Mouse (Mus musculus) adrenal gland (tissue): Measurements from ENCODE around the gene Hist1h3a.
"Not testable (repeated sequence)": the region's sequence is repeated elsewhere in the genome, so short reads cannot be mapped to it uniquely, and the experiment has no call there.

Experiments used
- intact Hi-C: fragments of 180-260 bp; cut with DNase I; formaldehyde crosslinking; loops from one replicate; pipeline ENCODE4 v1.15.1; 2025

Gene Hist1h3a

GRCm38 (mm10) chr13:23759916-23760239 is 2.3 kb downstream of the Hist1h3a start:
- intact Hi-C loops: loop anchor here (5.0 kb wide), 1 partner anchor 178 kb away; the partner anchor contains the start of gene Hist1h4d

- intact Hi-C loops: no loop called here
Measured at GRCm38 (mm10) chr13:23759251-23759771, 2.9 kb downstream of the Hist1h3a start.

GRCm38 (mm10) chr13:23757921-23758320 is 4.3 kb downstream of the Hist1h3a start:
- intact Hi-C loops: no loop called here

GRCm38 (mm10) chr13:23757211-23757773 is 4.9 kb downstream of the Hist1h3a start:
- intact Hi-C loops: no loop called here

- intact Hi-C loops: no loop called here
Measured at GRCm38 (mm10) chr13:23756790-23757189, 5.4 kb downstream of the Hist1h3a start, which contains the start of gene Hist1h4b. Hist1h4b (plus strand) TSS chr13:23757013.

DNA sequence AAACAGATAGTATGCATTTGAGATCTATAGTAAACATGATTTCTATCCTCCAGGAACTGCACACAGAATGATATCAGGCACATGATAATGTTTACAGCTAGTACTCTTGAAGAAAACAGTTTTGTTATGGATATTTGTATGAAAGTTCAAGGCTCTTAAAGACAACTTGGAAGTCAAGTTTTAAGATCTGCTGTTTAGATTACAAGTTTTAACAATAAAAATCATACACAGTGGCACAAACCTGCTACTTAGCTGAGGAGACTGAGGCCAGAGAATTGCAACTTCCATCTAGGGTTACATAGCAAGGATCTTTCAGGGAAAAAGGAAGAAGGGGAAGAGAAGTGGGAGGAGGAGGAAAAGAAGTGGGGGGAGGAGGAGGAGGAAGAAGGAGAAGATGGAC is 7.2 kb downstream of the Hist1h3a start:
- intact Hi-C loops: no loop called here

GRCm38 (mm10) chr13:23753314-23754078 is 8.7 kb downstream of the Hist1h3a start:
- intact Hi-C loops: no loop called here

- intact Hi-C loops: no loop called here
Measured at GRCm38 (mm10) chr13:23752742-23753172, 9.4 kb downstream of the Hist1h3a start.

DNA sequence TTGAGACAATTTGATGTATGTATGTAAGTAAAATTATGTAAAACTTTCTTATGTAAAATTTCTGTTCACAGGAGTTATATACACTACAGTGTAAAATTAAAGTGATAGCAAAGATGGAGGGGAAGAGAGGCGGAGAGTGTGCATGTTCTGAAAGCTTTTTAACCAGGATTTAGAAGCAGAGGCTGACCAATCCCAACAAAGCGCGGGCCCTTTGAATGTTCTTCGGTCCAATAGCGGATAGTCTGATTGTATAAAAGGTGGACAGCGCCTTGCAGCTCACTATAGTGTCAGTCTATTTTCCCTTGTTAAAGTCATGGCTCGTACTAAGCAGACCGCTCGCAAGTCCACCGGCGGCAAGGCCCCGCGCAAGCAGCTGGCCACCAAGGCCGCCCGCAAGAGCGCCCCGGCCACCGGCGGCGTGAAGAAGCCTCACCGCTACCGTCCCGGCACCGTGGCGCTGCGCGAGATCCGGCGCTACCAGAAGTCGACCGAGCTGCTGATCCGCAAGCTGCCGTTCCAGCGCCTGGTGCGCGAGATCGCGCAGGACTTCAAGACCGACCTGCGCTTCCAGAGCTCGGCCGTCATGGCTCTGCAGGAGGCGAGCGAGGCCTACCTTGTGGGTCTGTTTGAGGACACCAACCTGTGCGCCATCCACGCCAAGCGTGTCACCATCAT is 10.0 kb downstream of the Hist1h3a start, which contains the start of gene Hist1h3b:
Gene Hist1h3b, plus strand, starts transcription at position 201 of the 675 bp plus-strand sequence.
- intact Hi-C loops: not testable (repeated sequence)

GRCm38 (mm10) chr13:23751478-23751956 is 10.7 kb downstream of the Hist1h3a start:
- intact Hi-C loops: no loop called here

DNA sequence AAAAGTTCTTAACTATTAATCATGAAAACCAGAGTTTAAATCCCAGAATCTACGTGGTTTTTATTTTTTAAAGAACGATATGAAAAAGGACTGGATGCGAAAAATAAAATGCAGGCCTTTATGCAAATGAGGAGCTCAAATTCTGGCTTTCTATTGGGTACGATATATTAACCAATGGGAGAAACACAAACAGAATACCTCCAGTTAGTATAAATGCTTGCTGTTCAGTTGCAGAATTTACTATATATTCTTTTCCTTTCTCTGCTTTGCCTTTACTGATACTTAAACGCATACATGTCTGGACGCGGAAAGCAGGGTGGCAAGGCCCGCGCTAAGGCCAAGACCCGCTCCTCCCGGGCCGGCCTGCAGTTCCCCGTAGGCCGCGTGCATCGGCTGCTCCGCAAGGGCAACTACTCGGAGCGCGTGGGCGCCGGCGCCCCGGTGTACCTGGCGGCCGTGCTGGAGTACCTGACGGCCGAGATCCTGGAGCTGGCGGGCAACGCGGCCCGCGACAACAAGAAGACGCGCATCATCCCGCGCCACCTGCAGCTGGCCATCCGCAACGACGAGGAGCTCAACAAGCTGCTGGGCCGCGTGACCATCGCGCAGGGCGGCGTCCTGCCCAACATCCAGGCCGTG is 11.2 kb downstream of the Hist1h3a start, which contains the start of gene Hist1h2ab:
Gene Hist1h2ab, plus strand, starts transcription at position 288 of the 639 bp plus-strand sequence.
- intact Hi-C loops: not testable (repeated sequence)

GRCm38 (mm10) chr13:23749563-23750121 is 12.5 kb downstream of the Hist1h3a start:
- intact Hi-C loops: loop anchor here (5.0 to 10.0 kb wide), 2 partner anchors 325 to 1707 kb away; partner anchors contain the start of genes Abt1, Hist1h2ag, Hist1h2bj and Hist1h4i

GRCm38 (mm10) chr13:23747892-23748288 is 14.3 kb downstream of the Hist1h3a start:
- intact Hi-C loops: loop anchor here (5.0 to 10.0 kb wide), 2 partner anchors 323 to 1706 kb away; partner anchors contain the start of genes Abt1, Hist1h2ag, Hist1h2bj and Hist1h4i

DNA sequence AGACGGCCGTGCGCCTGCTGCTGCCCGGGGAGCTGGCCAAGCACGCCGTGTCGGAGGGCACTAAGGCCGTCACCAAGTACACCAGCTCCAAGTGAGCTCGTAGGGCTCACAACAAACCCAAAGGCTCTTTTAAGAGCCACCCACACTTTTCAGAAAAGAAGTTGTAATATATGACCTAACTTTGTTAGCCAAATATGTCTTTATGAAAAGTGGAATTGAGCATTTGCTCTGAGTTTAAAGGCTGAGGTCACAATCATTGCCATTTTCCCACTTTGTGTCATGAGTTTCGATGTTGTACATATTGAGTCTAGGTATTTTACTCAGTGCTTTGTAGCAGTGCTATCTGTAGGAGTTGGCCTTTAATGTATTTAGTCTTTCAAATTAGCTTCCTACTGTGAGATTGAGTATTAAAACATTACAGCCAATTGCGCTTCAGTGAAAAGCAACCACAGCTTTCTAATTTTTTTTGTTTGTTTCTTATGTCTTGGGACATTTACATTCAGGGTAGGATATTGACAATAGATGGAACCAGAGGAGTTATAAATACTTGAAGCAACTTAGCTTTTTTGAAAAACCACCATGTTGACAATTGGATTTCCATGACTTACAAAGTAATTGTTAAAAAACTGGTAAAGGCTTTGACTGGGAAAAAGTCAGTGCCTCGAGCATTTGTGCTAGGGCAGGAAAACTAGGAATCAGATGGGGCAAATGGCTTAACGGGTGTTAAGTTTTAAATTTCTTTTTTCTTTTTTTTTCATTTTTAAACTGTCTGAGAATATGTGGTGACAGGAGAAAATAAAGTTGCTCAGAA is 14.9 kb downstream of the Hist1h3a start:
- intact Hi-C loops: loop anchor here (5.0 to 10.0 kb wide), 2 partner anchors 322 to 1705 kb away; partner anchors contain the start of genes Abt1, Hist1h2ag, Hist1h2bj and Hist1h4i

DNA sequence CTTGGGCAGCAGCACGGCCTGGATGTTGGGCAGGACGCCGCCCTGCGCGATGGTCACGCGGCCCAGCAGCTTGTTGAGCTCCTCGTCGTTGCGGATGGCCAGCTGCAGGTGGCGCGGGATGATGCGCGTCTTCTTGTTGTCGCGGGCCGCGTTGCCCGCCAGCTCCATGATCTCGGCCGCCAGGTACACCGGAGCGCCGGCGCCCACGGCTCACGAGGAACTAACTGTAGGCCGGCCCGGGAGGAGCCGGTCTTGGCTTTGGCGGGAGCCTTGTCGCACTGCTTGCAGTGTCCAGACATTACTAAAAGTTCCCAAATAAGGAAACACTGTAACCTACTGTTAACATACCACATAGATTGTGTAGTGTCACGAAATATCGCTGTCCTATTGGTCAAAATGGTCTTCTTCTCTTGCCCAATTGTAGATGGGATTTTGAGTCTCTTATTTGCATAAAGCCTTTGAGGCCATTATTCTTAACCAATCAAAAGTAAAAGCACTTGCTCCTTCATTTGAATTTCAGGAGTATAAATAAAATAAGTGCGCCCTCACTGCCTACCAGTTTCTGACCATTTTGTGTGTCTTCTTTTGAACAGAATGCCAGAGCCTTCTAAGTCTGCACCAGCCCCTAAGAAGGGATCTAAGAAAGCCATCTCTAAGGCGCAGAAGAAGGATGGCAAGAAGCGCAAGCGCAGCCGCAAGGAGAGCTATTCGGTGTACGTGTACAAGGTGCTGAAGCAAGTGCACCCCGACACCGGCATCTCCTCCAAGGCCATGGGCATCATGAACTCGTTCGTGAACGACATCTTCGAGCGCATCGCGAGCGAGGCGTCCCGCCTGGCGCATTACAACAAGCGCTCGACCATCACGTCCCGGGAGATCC is 15.7 kb downstream of the Hist1h3a start, which contains the start of gene Hist1h2bb:
Gene Hist1h2bb, plus strand, starts transcription at position 534 of the 880 bp plus-strand sequence.
- intact Hi-C loops: loop anchor here (5.0 to 10.0 kb wide), 2 partner anchors 322 to 1704 kb away; partner anchors contain the start of genes Abt1, Hist1h2ag, Hist1h2bj and Hist1h4i

DNA sequence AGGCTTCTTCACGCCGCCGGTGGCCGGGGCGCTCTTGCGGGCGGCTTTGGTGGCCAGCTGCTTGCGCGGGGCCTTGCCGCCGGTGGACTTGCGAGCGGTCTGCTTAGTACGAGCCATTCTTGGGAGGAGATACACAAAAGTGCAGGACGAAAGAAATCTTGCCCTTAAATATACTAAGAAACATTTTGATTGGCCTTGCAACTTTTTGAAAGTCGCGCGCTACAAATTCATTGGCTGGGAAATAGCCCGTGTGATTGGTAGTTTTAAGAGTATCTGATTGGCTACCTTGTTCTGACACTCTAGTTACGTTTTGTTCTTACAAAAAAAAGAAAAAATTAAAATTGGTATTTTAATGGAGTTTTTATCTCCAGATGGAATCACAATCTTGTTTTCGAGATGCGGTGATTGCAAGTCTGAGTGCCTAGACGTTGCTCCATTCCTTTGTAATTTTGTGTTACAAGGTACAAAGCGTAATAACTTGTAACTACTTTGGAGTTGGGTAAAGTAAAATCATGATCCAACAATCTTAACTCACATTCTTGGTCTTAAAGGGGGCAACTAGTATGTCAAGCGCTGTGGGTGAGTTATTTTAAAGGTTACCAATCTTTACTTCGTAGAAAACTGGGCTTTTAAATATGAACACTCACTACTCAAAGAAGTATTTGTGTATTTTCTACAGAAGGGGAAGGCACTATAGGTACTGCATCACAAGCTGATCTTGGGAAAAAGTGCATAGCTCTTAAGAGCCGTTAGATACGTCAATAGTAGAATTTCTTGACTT is 16.6 kb downstream of the Hist1h3a start, which contains the start of gene Hist1h3c:
Gene Hist1h3c, minus strand, starts transcription at position 222 of the 781 bp plus-strand sequence.
- intact Hi-C loops: loop anchor here (5.0 to 10.0 kb wide), 2 partner anchors 321 to 1703 kb away; partner anchors contain the start of genes Abt1, Hist1h2ag, Hist1h2bj and Hist1h4i
